Mouse (Mus musculus) stomach, postnatal 0 days (tissue): ENCODE measurements around the gene Tle4.

Experiments
- CTCF ChIP-seq: IDR thresholded peaks from 2 replicates; pipeline ENCODE4 v1.5.1; 2016; ENCODE audit warnings: antibody characterized with exemption, low read depth, mild to moderate bottlenecking, moderate library complexity
- EP300 ChIP-seq: optimal IDR thresholded peaks from 2 replicates; pipeline ENCODE3; 2016; ENCODE audit warnings: antibody characterized with exemption

GRCm38 (mm10) chr19:14485176-14485575, 112.7 kb downstream of the Tle4 start:
- TF ChIP-seq CTCF (no peak), EP300 (no peak)
